Mouse (Mus musculus) left cerebral cortex, adult 8-10 months (tissue): ENCODE data around the gene Zfp574. TPM values are rescaled to one million over a fixed set of nuclear protein-coding genes. Genes with fewer than 3 reads are reported as not detected.

ENCODE experiments used
- DNase-seq, 2 experiments: peaks; one replicate each; pipeline ENCODE4 v3.0.0; 2022; ENCODE audit warnings: low spot score in 2 of 2
- microRNA-seq, 2 experiments: library from miRNA; unstranded; fragments of <30 nt; microRNA quantifications; one replicate each; pipeline ENCODE4 v1.2.0; 2022
- total RNA-seq, 4 experiments: library from RNA; stranded (reverse); gene quantifications; 2 replicates each; pipeline ENCODE4 v1.2.4; 2022

Gene Zfp574
- total RNA-seq, 4 experiments from 2014 or later, result 36.8 to 40.0 (median 37.1) TPM

DNA sequence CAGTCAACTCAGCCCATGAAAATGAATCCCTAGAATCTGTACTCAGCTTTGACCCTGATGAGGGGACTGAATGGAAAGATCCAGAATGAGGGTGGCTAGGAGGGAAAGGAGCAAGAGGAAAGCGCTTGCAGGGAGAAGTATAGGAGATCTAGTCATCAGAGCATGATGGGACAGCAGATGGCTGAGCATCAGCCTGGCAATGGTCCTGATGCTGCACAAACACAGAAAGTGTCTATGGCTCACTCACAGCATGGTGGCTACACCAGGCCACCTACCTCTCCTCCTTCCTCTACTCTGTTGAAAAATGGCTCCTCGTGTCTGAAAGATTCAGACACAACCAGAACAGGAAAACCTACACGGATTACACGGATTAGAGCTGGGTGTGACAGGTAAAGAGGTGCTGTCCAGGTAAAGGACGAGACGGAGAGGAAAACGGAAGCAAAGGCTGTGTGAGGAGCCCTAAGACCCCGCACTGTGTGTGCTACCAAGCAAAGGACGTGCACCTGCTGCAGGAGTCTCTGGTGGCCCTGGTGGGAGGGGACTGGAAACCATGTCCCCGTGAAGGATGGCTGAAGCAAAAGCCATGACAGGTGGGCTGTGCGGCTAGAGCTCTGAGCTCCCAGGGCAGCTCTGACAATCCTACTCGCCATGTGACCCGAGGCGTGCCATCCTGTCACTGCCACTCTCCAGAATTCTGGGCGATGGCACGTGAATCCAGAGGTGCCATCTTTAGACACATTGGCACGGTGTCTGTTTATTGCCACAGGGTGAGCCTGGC lies 40.0 kb downstream of the Zfp574 start:
- no peak for DNase-seq

GRCm38 (mm10) chr7:25112956-25113603 lies 40.7 kb downstream of the Zfp574 start:
- DNase-seq, result no peak

DNA sequence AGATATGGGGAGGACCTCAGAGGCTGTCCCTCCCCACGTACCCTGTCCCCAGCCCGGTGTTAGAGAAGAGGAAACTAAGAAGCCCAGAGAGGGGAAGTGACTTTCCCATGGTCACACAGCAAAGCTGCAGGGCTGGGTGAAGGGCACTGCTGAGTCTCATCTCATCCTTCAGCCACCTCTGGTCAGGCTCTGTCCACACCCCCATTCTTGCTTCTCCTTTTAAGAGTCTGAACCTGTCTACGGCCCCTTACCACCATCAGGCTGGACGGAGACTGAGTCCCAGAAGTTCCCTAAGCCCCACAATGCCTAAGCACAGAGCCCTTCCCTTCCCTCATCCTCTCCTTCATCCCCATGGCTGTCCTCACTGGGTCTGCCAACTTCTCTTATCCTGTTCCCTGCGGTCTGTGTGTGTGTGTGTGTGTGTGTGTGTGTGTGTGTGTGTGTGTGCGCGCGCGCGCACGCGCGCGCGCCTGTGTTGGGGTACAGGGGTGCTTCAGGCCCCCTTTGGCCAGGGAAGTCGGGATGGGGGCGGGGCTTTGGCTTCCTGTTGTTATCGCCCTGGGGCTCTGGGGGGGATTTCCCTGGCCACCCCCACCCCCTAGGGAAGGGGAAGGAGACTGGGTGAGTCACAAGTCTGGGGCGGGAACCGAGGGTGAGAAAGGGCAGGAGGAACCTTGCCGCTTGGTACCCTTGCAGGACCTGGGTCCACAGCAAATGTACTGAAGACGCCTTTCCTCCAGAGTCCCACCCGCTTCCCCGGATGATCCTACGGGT lies 47.9 kb downstream of the Zfp574 start:
- DNase-seq, result no peak

DNA sequence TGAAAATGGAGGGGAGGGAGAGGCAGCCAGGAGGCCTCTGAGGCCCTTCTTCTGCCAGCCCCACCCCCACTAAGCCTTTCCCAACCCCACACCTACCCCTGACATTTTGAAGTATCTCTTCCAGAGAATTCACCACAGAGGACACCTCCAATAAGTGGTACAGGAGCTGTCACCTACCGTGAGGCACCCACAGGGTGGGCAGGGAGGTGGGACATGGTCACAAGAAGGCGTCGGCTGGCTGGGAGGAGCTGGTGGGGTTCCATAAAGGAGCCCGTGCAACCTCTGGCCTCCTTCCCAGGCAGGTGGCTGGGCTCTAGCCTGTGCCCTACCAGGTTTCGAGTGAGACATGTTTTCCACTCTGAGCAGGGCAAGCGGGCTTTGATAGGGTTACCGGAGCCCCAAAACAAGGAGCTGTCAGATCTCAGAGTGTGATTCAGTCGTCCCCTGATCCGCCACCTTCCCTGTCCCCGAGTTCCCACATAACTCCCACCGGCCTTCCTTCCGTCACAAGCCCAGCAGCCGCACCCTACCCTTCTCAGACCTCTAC lies 48.9 kb downstream of the Zfp574 start:
- DNase-seq, result no peak

GRCm38 (mm10) chr7:25125716-25126281 lies 53.4 kb downstream of the Zfp574 start:
- no peak for DNase-seq

GRCm38 (mm10) chr7:25127971-25128370 lies 55.6 kb downstream of the Zfp574 start:
- no peak for DNase-seq

- no peak for DNase-seq
These were observed 57.1 kb downstream of the Zfp574 start for GRCm38 (mm10) chr7:25129390-25129979.

- no peak for DNase-seq
These were observed 58.2 kb downstream of the Zfp574 start for GRCm38 (mm10) chr7:25130565-25130964.

DNA sequence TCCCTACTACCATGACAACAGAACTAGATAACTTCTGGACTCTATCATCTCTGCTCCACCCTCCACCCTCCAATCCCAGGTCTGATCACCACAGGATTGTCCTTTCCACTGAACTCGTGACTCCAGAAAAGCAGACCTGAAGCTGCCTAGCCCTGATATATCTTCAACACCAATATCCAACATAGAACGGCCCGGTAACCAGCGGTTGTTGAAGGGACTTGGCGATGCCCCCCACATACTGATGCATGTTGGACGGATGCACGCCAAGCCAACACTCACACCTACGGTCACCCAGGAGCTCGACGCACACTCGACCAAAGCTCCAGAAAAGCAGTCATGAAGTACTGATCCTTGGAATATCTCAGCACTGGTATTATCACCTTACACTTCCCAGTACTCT lies 58.9 kb downstream of the Zfp574 start:
- DNase-seq, result no peak

DNA sequence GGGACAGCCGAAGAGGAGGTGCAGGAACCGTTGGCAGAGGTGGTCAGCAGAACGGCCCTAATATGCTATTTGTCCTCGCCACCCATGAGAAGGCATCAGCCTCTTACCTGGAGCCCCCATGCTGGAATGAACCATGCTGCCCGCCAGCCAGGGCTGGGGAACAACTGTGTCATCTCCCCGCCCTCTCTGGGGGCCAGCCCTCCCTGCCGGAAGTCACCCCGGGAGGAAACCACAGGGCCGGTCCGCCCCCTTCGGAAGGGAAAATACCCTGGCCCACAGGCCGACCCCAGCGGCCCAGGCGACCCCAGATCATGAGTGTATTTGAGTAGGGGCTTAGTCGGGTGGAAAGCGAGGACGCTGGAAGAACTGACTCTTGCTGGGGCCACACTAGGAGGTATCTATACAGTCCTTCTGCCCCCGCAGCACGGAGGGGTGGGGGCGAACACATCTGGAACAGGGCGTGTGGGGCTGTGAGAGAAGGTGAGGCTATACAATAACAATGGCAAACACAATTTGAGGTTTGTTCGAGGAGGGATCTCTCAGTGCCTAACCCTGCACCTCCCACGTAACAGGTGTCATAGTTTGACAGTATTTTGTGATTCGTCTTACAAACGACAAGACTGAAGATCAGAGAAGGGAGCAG lies 60.1 kb downstream of the Zfp574 start:
- no peak for DNase-seq

Small RNAs within 50 kb of the gene (microRNA-seq; reads per million reads assigned to microRNA genes)
- gene Mir6537, result 0 to 0.21 reads per million in 2 experiments

Other genes starting within 250 kb of the Zfp574 start
- not detected for gene Gm9844, start 210.4 kb upstream of the Zfp574 start, total RNA-seq
- gene Lypd4, start 202.6 kb upstream of the Zfp574 start, total RNA-seq, result not detected
- not detected for gene Dmrtc2, start 202.5 kb upstream of the Zfp574 start, total RNA-seq
- gene Rps19, start 188.2 kb upstream of the Zfp574 start, total RNA-seq, result 100 to 1,000 TPM; 577 to 601 (median 592) TPM
- under 1 TPM; 0.33 to 0.74 (median 0.53) TPM for gene Cd79a, start 175.2 kb upstream of the Zfp574 start, total RNA-seq
- gene Arhgef1, start 169.7 kb upstream of the Zfp574 start, total RNA-seq, result 10 to 100 TPM; 56.3 to 90.8 (median 74.6) TPM
- gene Gm4881, start 128.1 kb upstream of the Zfp574 start, total RNA-seq, result not detected
- gene Rabac1, start 99.8 kb upstream of the Zfp574 start, total RNA-seq, result 100 to 1,000 TPM; 322 to 333 (median 326) TPM
- 1,000 to 10,000 TPM; 1,859 to 2,026 (median 1,901) TPM for gene Atp1a3, start 66.6 kb upstream of the Zfp574 start, total RNA-seq
- gene Grik5, start 221 bp upstream of the Zfp574 start, total RNA-seq, result 100 to 1,000 TPM; 201 to 224 (median 207) TPM
- gene Pou2f2, start 107.2 kb downstream of the Zfp574 start, total RNA-seq, result 10 to 100 TPM; 10.5 to 13.2 (median 11.9) TPM
- 10 to 100 TPM; 21.2 to 24.5 (median 22.2) TPM for gene Dedd2, start 148.0 kb downstream of the Zfp574 start, total RNA-seq
- gene Zfp526, start 148.9 kb downstream of the Zfp574 start, total RNA-seq, result 10 to 100 TPM; 12.1 to 12.9 (median 12.8) TPM
- 100 to 1,000 TPM; 214 to 232 (median 222) TPM for gene Gsk3a, start 165.3 kb downstream of the Zfp574 start, total RNA-seq
- 10 to 100 TPM; 61.3 to 75.7 (median 69.9) TPM for gene Erf, start 178.2 kb downstream of the Zfp574 start, total RNA-seq
- 100 to 1,000 TPM; 196 to 238 (median 227) TPM for gene Cic, start 195.1 kb downstream of the Zfp574 start, total RNA-seq
- 10 to 100 TPM; 29.5 to 38.7 (median 32.2) TPM for gene Pafah1b3, start 225.4 kb downstream of the Zfp574 start, total RNA-seq
- not detected for gene Prr19, start 228.8 kb downstream of the Zfp574 start, total RNA-seq
- gene Tmem145, start 233.5 kb downstream of the Zfp574 start, total RNA-seq, result 10 to 100 TPM; 40.7 to 46.5 (median 42.0) TPM
- 100 to 1,000 TPM in 3 of 4 experiments, 10 to 100 TPM in 1; 99.2 to 109 (median 104) TPM for gene Megf8, start 244.6 kb downstream of the Zfp574 start, total RNA-seq